Mouse (Mus musculus) ovary, adult 18-20 months (tissue): ENCODE results near the gene Sgms1.

Source experiments
- DNase-seq: peaks from one replicate; pipeline ENCODE4 v3.0.0; 2022; ENCODE audit warnings: low spot score, mixed read lengths

The Sgms1 gene

GRCm38 (mm10) chr19:32269141-32269843 lies 120.2 kb downstream of the Sgms1 start:
- no peak for DNase-seq

- no peak for DNase-seq
Measured at GRCm38 (mm10) chr19:32268562-32268961, 121.0 kb downstream of the Sgms1 start.

GRCm38 (mm10) chr19:32266385-32267252 lies 122.9 kb downstream of the Sgms1 start:
- DNase-seq, result no peak

- no peak for DNase-seq
Measured at GRCm38 (mm10) chr19:32263753-32264152, 125.8 kb downstream of the Sgms1 start.

GRCm38 (mm10) chr19:32262805-32263572 lies 126.5 kb downstream of the Sgms1 start:
- no peak for DNase-seq

GRCm38 (mm10) chr19:32260869-32261688 lies 128.4 kb downstream of the Sgms1 start:
- no peak for DNase-seq

- DNase-seq, result no peak
Measured at GRCm38 (mm10) chr19:32259830-32260229, 129.7 kb downstream of the Sgms1 start.

- DNase-seq, result no peak
Measured at GRCm38 (mm10) chr19:32259048-32259447, 130.5 kb downstream of the Sgms1 start.

GRCm38 (mm10) chr19:32258146-32258545 lies 131.4 kb downstream of the Sgms1 start:
- DNase-seq, result peak; percentile 33

GRCm38 (mm10) chr19:32257616-32258015 lies 131.9 kb downstream of the Sgms1 start:
- no peak for DNase-seq

GRCm38 (mm10) chr19:32256706-32257415 lies 132.7 kb downstream of the Sgms1 start:
- DNase-seq, result no peak

- no peak for DNase-seq
Measured at GRCm38 (mm10) chr19:32255429-32256185, 133.9 kb downstream of the Sgms1 start.

GRCm38 (mm10) chr19:32254739-32255344 lies 134.7 kb downstream of the Sgms1 start:
- no peak for DNase-seq

- DNase-seq, result no peak
Measured at GRCm38 (mm10) chr19:32254204-32254603, 135.3 kb downstream of the Sgms1 start.

GRCm38 (mm10) chr19:32252987-32253386 lies 136.5 kb downstream of the Sgms1 start:
- no peak for DNase-seq

GRCm38 (mm10) chr19:32252451-32252850 lies 137.1 kb downstream of the Sgms1 start:
- no peak for DNase-seq

- no peak for DNase-seq
Measured at GRCm38 (mm10) chr19:32249181-32250130, 140.1 kb downstream of the Sgms1 start.

GRCm38 (mm10) chr19:32244881-32245280 lies 144.6 kb downstream of the Sgms1 start:
- DNase-seq, result no peak

GRCm38 (mm10) chr19:32243246-32243645 lies 146.3 kb downstream of the Sgms1 start:
- no peak for DNase-seq
